Mouse (Mus musculus) E14TG2a.4 (cell line): ENCODE measurements at regions not wholly inside any gene's neighbourhood (a gene's known extent, or its start where the extent isn't known, plus 50 kb on each side); places are given as distances from the start of the nearest gene placed in this dataset.

Experiments used
- H3K27me3 ChIP-seq: 2 replicates; pipeline ENCODE4 v1.6.1; 2014; ENCODE audit warnings: low read length, control low read depth; ENCODE audit not compliant: insufficient read depth
- H3K36me3 ChIP-seq: 2 replicates; pipeline ENCODE4 v1.6.1; 2014; ENCODE audit warnings: low read length, control low read depth; ENCODE audit not compliant: insufficient read depth
- H3K4me1 ChIP-seq: replicated peaks from 2 replicates; pipeline ENCODE4 v1.6.1; 2014; ENCODE audit warnings: low read depth, low read length, control low read depth
- H3K4me3 ChIP-seq: replicated peaks from 2 replicates; pipeline ENCODE4 v1.5.1; 2014; ENCODE audit warnings: mild to moderate bottlenecking, low read length
- H3K9me3 ChIP-seq: 2 replicates; pipeline ENCODE4 v1.6.1; 2014; ENCODE audit warnings: low read length, control low read depth
- CTCF ChIP-seq: conservative IDR thresholded peaks from 2 replicates; pipeline ENCODE4 v1.5.1; 2014; ENCODE audit warnings: low read length
- NANOG ChIP-seq: IDR thresholded peaks from 2 replicates; pipeline ENCODE4 v1.6.1; 2014; ENCODE audit warnings: borderline replicate concordance, low read length, mixed read lengths
- POU5F1 ChIP-seq: IDR thresholded peaks from 2 replicates; pipeline ENCODE4 v1.6.1; 2014; ENCODE audit warnings: low read length, borderline replicate concordance

- Histone ChIP-seq H3K27me3 (no peaks in the 10 kb centered on the region), H3K9me3 (no peaks in the 10 kb centered on the region), H3K36me3 (no peaks in the 10 kb centered on the region), H3K4me3 (no peak overlapping the region), H3K4me1 (no peaks in the 10 kb centered on the region)
- TF ChIP-seq CTCF (peak; percentile 33), POU5F1 (no peak), NANOG (no peak)
Measured at GRCm38 (mm10) chrX:85481326-85481725, 92.5 kb upstream of the Tab3 start.

GRCm38 (mm10) chrX:85496943-85497342 lies 76.9 kb upstream of the Tab3 start:
- Histone ChIP-seq H3K27me3 (no peaks in the 10 kb centered on the region), H3K4me3 (no peak overlapping the region), H3K4me1 (no peaks in the 10 kb centered on the region), H3K36me3 (no peaks in the 10 kb centered on the region), H3K9me3 (no peaks in the 10 kb centered on the region)
- no peak; the same call in 1 of the 2 replicates for TF ChIP-seq CTCF
- no peak for TF ChIP-seq POU5F1
- TF ChIP-seq NANOG, result no peak
